Mouse (Mus musculus): ENCODE measurements around the gene Rps24. TPM values are rescaled to one million over a fixed set of nuclear protein-coding genes. Genes with fewer than 3 reads are reported as not detected.

The Rps24 gene
- 1,434 TPM for polyA plus RNA-seq (2017; shearing (Covaris generic))

DNA sequence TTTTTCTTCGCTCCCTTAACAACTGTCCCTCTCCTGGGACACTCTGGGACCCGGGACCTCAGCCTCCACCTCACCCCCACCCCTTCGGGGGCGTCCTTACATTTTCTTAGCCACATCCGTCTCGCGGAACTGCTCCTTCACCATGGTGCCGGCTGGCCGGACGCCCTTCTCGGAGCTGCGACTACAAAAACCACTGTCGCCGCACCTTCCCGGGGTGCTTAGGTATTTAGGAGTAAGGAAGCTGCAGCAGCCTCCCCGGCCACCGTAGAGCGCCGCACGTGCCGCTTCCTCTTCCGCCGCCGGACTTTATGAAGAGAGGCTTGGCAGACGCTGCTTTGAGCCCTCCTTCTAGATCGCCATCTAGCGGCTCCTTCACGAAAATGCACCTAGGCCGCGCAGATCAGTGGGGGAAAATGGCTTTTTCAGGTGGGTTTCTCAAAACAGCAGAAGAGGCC lies at the start of gene Rps24, which contains the start of gene Polr3a:
Rps24 (plus strand) TSS at position 353 of the 455 bp plus-strand sequence.
Polr3a (minus strand) TSS at position 286 of the 455 bp plus-strand sequence.

Other genes starting within 250 kb of the Rps24 start
- 0.34 TPM for gene Dlg5, start 241.2 kb upstream of the Rps24 start, polyA plus RNA-seq (2017; shearing (Covaris generic))
- gene E330034G19Rik, start 193.9 kb upstream of the Rps24 start, polyA plus RNA-seq (2017; shearing (Covaris generic)): not detected
- 21.6 TPM for gene Polr3a, start 67 bp upstream of the Rps24 start, polyA plus RNA-seq (2017; shearing (Covaris generic))

Data from effector memory CD4-positive, alpha-beta T cell, adult 5 months (primary cell).